Mouse (Mus musculus) spleen, adult 2 months (tissue): ENCODE measurements around the gene Dip2c.

Experiments used
- CTCF ChIP-seq: fragments of 200-500 bp; IDR thresholded peaks from 2 replicates; pipeline ENCODE4 v1.5.1; 2011; ENCODE audit warnings: mild to moderate bottlenecking, inconsistent platforms; ENCODE audit not compliant: insufficient read depth, insufficient read length, insufficient replicate concordance; ENCODE audit errors: extremely low read depth
- POLR2A ChIP-seq: fragments of 200-500 bp; IDR thresholded peaks from 2 replicates; pipeline ENCODE4 v1.6.1; 2011; ENCODE audit warnings: low read depth, low read length, inconsistent platforms

DNA sequence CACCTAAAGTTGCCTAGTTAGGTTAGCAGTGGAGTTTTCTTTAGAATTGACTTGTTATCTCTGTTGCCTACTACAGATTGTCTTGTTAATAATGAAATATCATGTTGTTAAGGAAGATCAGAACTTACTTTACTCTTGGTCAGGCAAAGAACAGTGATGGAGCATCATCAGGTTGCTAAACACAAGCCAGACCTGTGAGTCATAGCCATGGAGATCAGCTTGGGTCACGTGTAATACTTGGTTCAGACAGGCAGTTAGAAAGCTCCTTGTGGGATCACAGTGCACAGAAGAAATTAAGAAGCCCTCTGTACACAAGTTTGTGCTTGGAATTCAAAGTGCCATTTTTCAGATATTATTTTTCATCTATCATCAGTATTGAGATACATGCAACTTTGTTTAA is 48.9 kb downstream of the Dip2c start:
- TF ChIP-seq POLR2A: no peak
- no peak for TF ChIP-seq CTCF
